Mouse (Mus musculus) C2C12 (cell line): ENCODE measurements around the gene Tnk2.

Experiments
- CTCF ChIP-seq: IDR thresholded peaks from one replicate; pipeline ENCODE4 v1.5.1; 2011; ENCODE audit not compliant: control insufficient read depth, insufficient read depth, insufficient read length
- MAX ChIP-seq: IDR thresholded peaks from one replicate; pipeline ENCODE4 v1.6.1; 2011; ENCODE audit warnings: mild to moderate bottlenecking, control low read depth
- MYOG ChIP-seq: IDR thresholded peaks from one replicate; pipeline ENCODE4 v1.6.1; 2011; ENCODE audit not compliant: control insufficient read depth, insufficient read length; ENCODE audit errors: extremely low read depth

DNA sequence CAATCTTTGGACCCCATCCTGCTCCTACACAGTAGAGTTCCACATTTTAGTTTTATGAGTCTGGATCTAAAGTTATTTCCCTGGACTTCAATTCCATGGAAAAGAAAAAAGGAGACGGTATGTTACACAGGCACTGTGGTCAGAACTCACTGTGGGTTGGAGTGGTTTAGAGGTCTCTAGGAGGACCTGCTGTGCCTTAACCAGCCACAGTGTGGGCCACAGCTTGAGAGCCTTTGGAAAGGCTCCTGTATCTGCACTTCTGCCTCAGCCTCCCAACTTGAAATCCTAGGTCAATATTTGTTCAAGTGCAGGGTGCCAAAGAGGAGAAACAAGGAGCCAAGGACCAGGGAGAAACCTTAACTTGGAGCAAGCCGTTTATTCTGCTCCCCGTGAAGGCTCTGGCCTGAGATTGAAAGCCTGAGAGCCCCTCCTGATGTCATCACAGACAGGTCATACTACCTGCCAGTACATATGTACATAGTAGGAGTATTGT is 41.4 kb upstream of the Tnk2 start:
- TF ChIP-seq CTCF = no peak
- no peak for TF ChIP-seq MAX
- no peak for TF ChIP-seq MYOG
